Mouse (Mus musculus) kidney, embryonic 16.5 days (tissue): Measurements from ENCODE around the gene Spint3. TPM values are rescaled to one million over a fixed set of nuclear protein-coding genes. Genes with fewer than 3 reads are reported as not detected.
"Not testable (repeated sequence)": the region's sequence is repeated elsewhere in the genome, so short reads cannot be mapped to it uniquely, and the experiment has no call there.

Experiments
- ATAC-seq: fragments of 200-750 bp; cut with Nextera tagmentation; 2 replicates; pipeline ENCODE4 v1.8.0; 2017; ENCODE audit warnings: moderate TSS enrichment; ENCODE audit not compliant: low FRiP score, low TSS enrichment
- H3K27ac ChIP-seq: fragments of 300-500 bp; sonication (generic); 2 replicates; pipeline ENCODE4 v1.5.1; 2014; ENCODE audit warnings: low read length
- H3K27me3 ChIP-seq: fragments of 300-500 bp; sonication (generic); 2 replicates; pipeline ENCODE4 v1.6.1; 2014; ENCODE audit warnings: low read length, control low read depth, mixed read lengths; ENCODE audit not compliant: insufficient read depth
- H3K36me3 ChIP-seq: fragments of 300-500 bp; sonication (generic); 2 replicates; pipeline ENCODE4 v1.6.1; 2014; ENCODE audit warnings: low read length, control low read depth, mixed read lengths; ENCODE audit not compliant: insufficient read depth
- H3K4me1 ChIP-seq: fragments of 300-500 bp; sonication (generic); 2 replicates; pipeline ENCODE4 v1.6.1; 2014; ENCODE audit warnings: low read length, control low read depth, mixed read lengths; ENCODE audit not compliant: insufficient read depth
- H3K4me2 ChIP-seq: fragments of 300-500 bp; sonication (generic); replicated peaks from 2 replicates; pipeline ENCODE4 v1.6.1; 2014; ENCODE audit warnings: low read depth, low read length
- H3K4me3 ChIP-seq: fragments of 300-500 bp; sonication (generic); 2 replicates; pipeline ENCODE4 v1.5.1; 2014; ENCODE audit warnings: mild to moderate bottlenecking, low read length
- H3K9ac ChIP-seq: fragments of 300-500 bp; sonication (generic); replicated peaks from 2 replicates; pipeline ENCODE4 v1.6.1; 2014; ENCODE audit warnings: low read length
- H3K9me3 ChIP-seq: fragments of 300-500 bp; sonication (generic); 2 replicates; pipeline ENCODE4 v1.6.1; 2016; ENCODE audit warnings: low read length, control low read depth
- WGBS: fragments of 180-500 bp; shearing (Covaris S2); extraction: QIAGEN DNeasy Blood & Tissue Kit; methylation state at CpG from one replicate; pipeline ENCODE4 v1.1.7; 2014; 5-methylcytosine and 5-hydroxymethylcytosine counted together
- polyA plus RNA-seq: library from polyadenylated mRNA; unstranded; fragments of >200 nt; fragmentation: Nextera tagmentation; extraction: Ambion mirVana; gene quantifications from 2 replicates; pipeline ENCODE4 v1.2.1, GENCODE M21; 2015

Spint3 gene
- polyA plus RNA-seq, 1 experiment from 2014 or later, result not detected

GRCm38 (mm10) chr2:164592014-164592413, 18.8 kb upstream of the Spint3 start:
- no peak; the same call in 1 of the 2 replicates for ATAC-seq
- no peak overlapping the region for H3K4me3 ChIP-seq
- no peak overlapping the region for H3K4me2 ChIP-seq
- no peaks in the 10 kb centered on the region for H3K9me3 ChIP-seq
- 8% methylated on average over 4 of the region's 4 CpGs for WGBS
- H3K27me3 ChIP-seq, result no peaks in the 10 kb centered on the region
- H3K9ac ChIP-seq, result no peak overlapping the region
- peaks cover 12% of the 10 kb centered on the region for H3K4me1 ChIP-seq
- H3K27ac ChIP-seq, result no peak overlapping the region
- no peaks in the 10 kb centered on the region for H3K36me3 ChIP-seq

DNA sequence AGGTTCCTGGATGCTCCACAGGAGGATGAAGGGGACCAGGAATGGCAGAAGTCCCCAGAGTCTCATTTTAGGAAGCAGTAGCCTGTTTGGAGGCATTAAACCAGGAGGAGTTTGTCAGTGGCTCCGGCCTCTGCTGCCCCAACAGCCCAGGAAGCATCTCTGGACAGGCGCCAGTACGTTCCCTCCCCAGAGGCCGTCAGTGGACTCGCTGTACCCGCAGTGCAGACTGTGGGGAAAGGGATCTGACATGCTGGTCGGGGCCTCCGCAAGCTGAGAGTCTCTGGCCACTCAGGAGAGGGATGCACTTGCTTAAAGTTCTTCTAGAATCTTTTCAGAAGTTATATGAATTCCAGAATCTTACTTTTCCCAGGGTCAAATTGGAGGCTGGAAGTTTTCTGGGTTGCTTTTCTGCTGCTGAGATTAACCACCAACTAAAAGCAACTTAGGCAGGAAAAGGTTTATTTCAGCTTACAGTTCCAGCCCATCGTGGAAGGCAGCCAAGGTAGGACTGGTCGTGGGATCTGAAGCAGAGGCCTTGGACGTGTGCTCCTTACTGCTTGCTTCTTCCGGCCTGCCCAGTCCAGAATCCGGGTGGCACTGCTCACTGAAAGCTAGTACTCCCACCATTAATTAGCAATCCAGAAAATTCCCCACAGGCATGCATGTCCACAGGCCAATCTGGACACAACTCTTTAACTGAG, 11.9 kb upstream of the Spint3 start, which contains the start of gene Wfdc6a:
Wfdc6a (minus strand) TSS at position 423 of the 701 bp plus-strand sequence.
- not testable (repeated sequence) for H3K4me3 ChIP-seq, H3K27ac ChIP-seq, H3K27me3 ChIP-seq, ATAC-seq, H3K36me3 ChIP-seq, H3K4me2 ChIP-seq, H3K9me3 ChIP-seq, H3K9ac ChIP-seq
- peaks cover 12% of the 10 kb centered on the region for H3K4me1 ChIP-seq
- WGBS, result 57% methylated on average over 13 of the region's 13 CpGs

DNA sequence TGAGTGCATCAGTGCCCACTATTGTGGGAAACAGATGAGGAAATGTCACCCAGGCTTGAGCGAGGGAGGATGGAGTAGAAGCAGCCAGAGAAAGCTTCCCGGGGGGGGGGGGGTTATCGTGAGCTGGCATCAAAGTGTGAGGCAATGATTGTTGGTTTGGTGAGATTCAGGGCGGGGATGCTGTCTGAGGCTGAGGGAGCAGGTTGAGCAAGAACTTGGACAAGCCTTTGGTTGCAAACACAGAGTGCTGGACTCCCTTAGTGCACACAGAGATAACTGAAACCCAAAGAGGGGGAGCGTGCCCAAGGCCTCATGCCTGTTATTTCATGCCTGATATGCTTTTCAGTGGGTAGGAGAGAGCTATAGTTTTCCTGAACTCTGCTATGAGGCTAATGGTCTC, 5.8 kb downstream of the Spint3 start:
- peaks cover 6% of the 10 kb centered on the region; the same call in 1 of the 2 replicates for H3K9me3 ChIP-seq
- no peak for ATAC-seq
- H3K27ac ChIP-seq, result no peak overlapping the region
- H3K4me1 ChIP-seq, result peaks cover 17% of the 10 kb centered on the region
- H3K4me2 ChIP-seq, result no peak overlapping the region
- no peak overlapping the region for H3K9ac ChIP-seq
- no peak overlapping the region for H3K4me3 ChIP-seq
- peaks cover 17% of the 10 kb centered on the region for H3K36me3 ChIP-seq
- 88% methylated on average over 5 of the region's 5 CpGs for WGBS
- H3K27me3 ChIP-seq, result 0 out of 2 replicates have a peak, but pooled peaks cover 2% of the 10 kb centered on the region

DNA sequence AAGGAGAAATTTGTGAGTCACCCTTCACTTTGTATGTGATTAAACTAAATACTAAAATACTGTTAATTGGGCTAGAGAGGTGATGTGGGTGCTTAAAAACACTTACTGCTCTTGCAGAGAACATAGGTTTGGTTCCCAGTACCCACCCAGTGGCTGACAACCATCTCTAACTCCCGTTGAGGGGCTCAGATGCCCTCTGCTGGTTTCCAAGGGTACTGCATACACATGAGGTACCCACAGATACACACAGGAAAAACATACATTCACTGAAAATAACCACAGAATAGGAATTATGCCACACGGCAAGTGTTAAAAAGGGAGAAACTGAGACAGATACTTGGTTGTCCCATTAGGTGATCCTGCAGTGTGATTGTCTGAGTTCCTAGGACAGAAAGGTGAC, 6.3 kb downstream of the Spint3 start:
- Histone ChIP-seq H3K9ac (no peak overlapping the region), H3K27ac (no peak overlapping the region), H3K9me3 (peaks cover 6% of the 10 kb centered on the region; the same call in 1 of the 2 replicates), H3K36me3 (peaks cover 17% of the 10 kb centered on the region), H3K27me3 (0 out of 2 replicates have a peak, but pooled peaks cover 6% of the 10 kb centered on the region), H3K4me2 (no peak overlapping the region), H3K4me3 (no peak overlapping the region), H3K4me1 (peaks cover 19% of the 10 kb centered on the region)
- 79% methylated on average over 2 of the region's 2 CpGs for WGBS
- ATAC-seq, result no peak

GRCm38 (mm10) chr2:164564346-164564745, 8.9 kb downstream of the Spint3 start:
- Histone ChIP-seq H3K9ac (peak overlapping the region; percentile 80), H3K4me3 (peak overlapping the region; percentile 57)
- 63% methylated on average over 5 of the region's 5 CpGs for WGBS

GRCm38 (mm10) chr2:164563339-164564038, 9.8 kb downstream of the Spint3 start:
- WGBS, result 1% methylated on average over 32 of the region's 32 CpGs
- ATAC-seq, result peak; percentile 67
- peaks cover 19% of the 10 kb centered on the region for H3K4me1 ChIP-seq
- 0 out of 2 replicates have a peak, but pooled peaks cover 6% of the 10 kb centered on the region for H3K27me3 ChIP-seq
- peak overlapping the region; percentile 80 for H3K9ac ChIP-seq
- peak overlapping the region; percentile 85 for H3K4me2 ChIP-seq
- peaks cover 6% of the 10 kb centered on the region; the same call in 1 of the 2 replicates for H3K9me3 ChIP-seq
- H3K4me3 ChIP-seq, result peak overlapping the region; percentile 57
- peak overlapping the region; percentile 83 for H3K27ac ChIP-seq
- peaks cover 17% of the 10 kb centered on the region for H3K36me3 ChIP-seq

More at GRCm38 (mm10) chr2:164564346-164564745, 8.9 kb downstream of the Spint3 start:
- Histone ChIP-seq H3K9me3 (peaks cover 6% of the 10 kb centered on the region; the same call in 1 of the 2 replicates), H3K4me2 (peak overlapping the region; percentile 85), H3K36me3 (peaks cover 17% of the 10 kb centered on the region), H3K27ac (no peak overlapping the region), H3K4me1 (peaks cover 19% of the 10 kb centered on the region), H3K27me3 (0 out of 2 replicates have a peak, but pooled peaks cover 6% of the 10 kb centered on the region)
- no peak for ATAC-seq

DNA sequence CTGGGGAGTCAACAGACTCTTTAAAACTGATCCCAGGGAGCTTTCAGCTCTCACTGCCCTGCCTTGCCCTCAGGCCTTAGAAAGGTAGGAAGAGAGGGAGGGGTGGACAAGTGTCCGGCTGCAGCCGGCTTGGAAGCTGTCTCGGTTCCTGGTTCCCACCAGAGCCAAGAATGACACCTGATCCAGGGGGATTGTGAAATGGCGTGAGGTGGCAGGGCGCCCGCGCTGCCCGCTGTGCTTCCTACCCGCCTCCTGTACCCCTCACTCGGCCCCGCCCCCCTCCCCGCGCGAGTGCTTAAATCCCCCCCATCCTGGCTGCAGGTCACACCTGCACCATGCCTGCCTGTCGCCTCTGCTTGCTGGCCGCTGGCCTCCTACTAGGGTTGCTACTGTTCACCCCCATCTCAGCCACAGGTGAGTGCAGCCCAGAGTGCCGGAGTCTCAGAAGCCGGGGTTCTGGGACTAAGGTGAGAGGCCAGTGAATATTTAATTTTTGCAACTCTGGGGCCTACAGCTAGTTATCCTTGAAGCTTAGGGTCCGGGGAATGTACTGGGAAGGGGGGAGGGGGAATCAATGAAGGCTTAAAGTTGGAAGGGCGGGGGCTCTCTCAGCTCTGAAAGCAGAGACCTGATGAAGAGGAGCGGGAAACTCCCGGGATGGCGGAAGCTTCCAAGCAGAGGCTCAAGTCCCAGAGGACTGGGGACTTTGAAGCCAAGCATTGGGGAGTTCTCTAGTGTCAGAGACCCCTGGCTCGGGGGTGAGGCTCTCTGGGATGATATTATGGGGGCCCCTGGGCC, 10.7 kb downstream of the Spint3 start, which contains the start of gene Wfdc2:
Wfdc2 (plus strand) TSS at position 23 of the 798 bp plus-strand sequence.
- peak; percentile 55 for ATAC-seq
- peak within 1 kb of the TSS; percentile 80 for H3K9ac ChIP-seq
- H3K4me1 ChIP-seq, result peaks cover 19% of the 10 kb centered on the region
- peak within 1 kb of the TSS; percentile 83 for H3K27ac ChIP-seq
- H3K9me3 ChIP-seq, result peaks cover 6% of the 10 kb centered on the region; the same call in 1 of the 2 replicates
- H3K4me3 ChIP-seq, result peak within 1 kb of the TSS; percentile 57
- 2% methylated on average over 23 of the region's 24 CpGs for WGBS
- H3K4me2 ChIP-seq, result peak within 1 kb of the TSS; percentile 85
- H3K36me3 ChIP-seq, result peaks cover 17% of the 10 kb centered on the region
- 0 out of 2 replicates have a peak, but pooled peaks cover 6% of the 10 kb centered on the region for H3K27me3 ChIP-seq

DNA sequence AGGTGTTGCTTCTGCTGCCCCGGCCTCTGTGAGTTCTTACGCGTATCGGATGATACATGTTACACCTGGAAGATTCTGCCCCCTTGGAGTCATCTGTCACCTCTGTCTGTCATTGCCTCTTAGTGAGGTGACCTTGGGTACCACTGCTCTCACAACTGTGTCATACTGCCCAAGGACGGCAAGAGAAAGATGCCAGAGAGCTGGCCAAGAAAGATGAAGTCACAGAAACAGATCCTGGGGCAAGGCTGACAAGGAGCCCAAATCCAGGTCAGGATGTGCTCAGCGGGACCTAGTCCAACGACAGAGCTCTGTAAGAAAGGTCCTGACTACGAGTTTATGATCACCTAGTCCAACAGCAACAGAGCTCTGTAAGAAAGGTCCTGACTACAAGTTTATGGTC, 13.2 kb downstream of the Spint3 start:
- Histone ChIP-seq H3K9ac (no peak overlapping the region), H3K27ac (no peak overlapping the region), H3K4me1 (peaks cover 19% of the 10 kb centered on the region), H3K9me3 (no peaks in the 10 kb centered on the region), H3K4me3 (no peak overlapping the region), H3K4me2 (no peak overlapping the region), H3K36me3 (no peaks in the 10 kb centered on the region), H3K27me3 (0 out of 2 replicates have a peak, but pooled peaks cover 6% of the 10 kb centered on the region)
- 84% methylated on average over 8 of the region's 8 CpGs for WGBS
- no peak for ATAC-seq

DNA sequence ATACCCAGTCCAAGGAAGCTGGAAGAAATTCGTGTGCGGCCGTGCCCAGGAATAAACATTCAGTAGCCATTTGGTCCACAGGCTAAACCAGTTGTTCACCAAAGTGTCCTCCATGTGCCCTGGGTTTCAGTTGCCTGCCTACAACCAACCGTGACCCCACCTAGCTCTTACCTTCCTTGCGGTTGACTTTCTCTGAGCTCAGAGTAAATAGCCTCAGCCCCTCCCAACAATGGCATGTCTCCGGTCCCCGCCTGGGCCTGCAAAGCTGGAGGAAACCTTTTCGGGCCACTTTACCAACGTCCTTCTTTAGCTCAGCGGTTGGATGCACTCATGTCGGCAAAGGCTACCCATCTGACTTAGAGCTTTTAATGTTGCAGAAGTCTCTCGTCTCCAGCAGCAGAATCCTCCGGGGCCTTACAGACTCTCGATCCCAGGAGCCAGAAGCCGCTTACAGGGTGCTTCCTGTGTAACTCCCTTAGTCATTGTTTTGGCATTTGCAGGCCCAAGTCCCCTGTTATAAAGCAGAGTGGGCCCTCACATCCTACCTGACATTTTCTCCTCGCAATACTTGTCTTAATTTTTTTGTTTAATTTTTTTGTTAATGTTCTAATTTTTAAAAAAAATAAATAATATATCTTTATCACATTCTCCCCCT, 14.1 kb downstream of the Spint3 start:
- WGBS, result 37% methylated on average over 16 of the region's 16 CpGs
- Histone ChIP-seq H3K4me3 (no peak overlapping the region), H3K4me2 (no peak overlapping the region; the same call in 1 of the 2 replicates), H3K27me3 (0 out of 2 replicates have a peak, but pooled peaks cover 6% of the 10 kb centered on the region), H3K27ac (no peak overlapping the region), H3K9ac (no peak overlapping the region), H3K9me3 (no peaks in the 10 kb centered on the region), H3K4me1 (peaks cover 11% of the 10 kb centered on the region), H3K36me3 (no peaks in the 10 kb centered on the region)
- no peak for ATAC-seq
